Mouse (Mus musculus) layer of hippocampus, postnatal 36 days (tissue): ENCODE results near the gene Trim44. TPM values are rescaled to one million over a fixed set of nuclear protein-coding genes. Genes with fewer than 3 reads are reported as not detected.

Source experiments
- DNase-seq, 2 experiments: peaks; one replicate each; pipeline ENCODE4 v3.0.0; 2022
- total RNA-seq, 2 experiments: library from RNA; stranded (reverse); gene quantifications; 2 replicates each; pipeline ENCODE4 v1.2.3; 2021

Gene Trim44
- total RNA-seq, 2 experiments from 2014 or later = 169 to 173 TPM

GRCm38 (mm10) chr2:102364565-102365200 lies 42.9 kb downstream of the Trim44 start:
- DNase-seq = no peak

GRCm38 (mm10) chr2:102362896-102363530 lies 44.6 kb downstream of the Trim44 start:
- DNase-seq = no peak

GRCm38 (mm10) chr2:102362266-102362665 lies 45.4 kb downstream of the Trim44 start:
- DNase-seq = no peak

GRCm38 (mm10) chr2:102356879-102357695 lies 50.5 kb downstream of the Trim44 start:
- no peak for DNase-seq

- DNase-seq = no peak
These were observed 53.6 kb downstream of the Trim44 start for GRCm38 (mm10) chr2:102354076-102354475.

- DNase-seq = no peak
These were observed 66.2 kb downstream of the Trim44 start for GRCm38 (mm10) chr2:102341429-102341828.

GRCm38 (mm10) chr2:102336816-102337215 lies 70.8 kb downstream of the Trim44 start:
- no peak for DNase-seq

- DNase-seq = no peak
These were observed 75.7 kb downstream of the Trim44 start for GRCm38 (mm10) chr2:102331932-102332331.

GRCm38 (mm10) chr2:102331092-102331491 lies 76.5 kb downstream of the Trim44 start:
- DNase-seq = no peak

- DNase-seq = no peak
These were observed 81.7 kb downstream of the Trim44 start for GRCm38 (mm10) chr2:102325921-102326320.

GRCm38 (mm10) chr2:102324336-102324735 lies 83.3 kb downstream of the Trim44 start:
- DNase-seq = no peak

GRCm38 (mm10) chr2:102316540-102316939 lies 91.1 kb downstream of the Trim44 start:
- no peak for DNase-seq

GRCm38 (mm10) chr2:102315153-102315552 lies 92.5 kb downstream of the Trim44 start:
- no peak for DNase-seq

- no peak for DNase-seq
These were observed 93.0 kb downstream of the Trim44 start for GRCm38 (mm10) chr2:102314610-102315009.

GRCm38 (mm10) chr2:102314068-102314467 lies 93.6 kb downstream of the Trim44 start:
- DNase-seq = no peak

GRCm38 (mm10) chr2:102312903-102313302 lies 94.7 kb downstream of the Trim44 start:
- DNase-seq = no peak

- no peak for DNase-seq
These were observed 104.4 kb downstream of the Trim44 start for GRCm38 (mm10) chr2:102303274-102303673.

- DNase-seq = no peak
These were observed 105.1 kb downstream of the Trim44 start for GRCm38 (mm10) chr2:102302532-102302931.

- DNase-seq = no peak
These were observed 112.8 kb downstream of the Trim44 start for GRCm38 (mm10) chr2:102294827-102295270.

GRCm38 (mm10) chr2:102293181-102293580 lies 114.4 kb downstream of the Trim44 start:
- no peak for DNase-seq

GRCm38 (mm10) chr2:102292051-102292450 lies 115.6 kb downstream of the Trim44 start:
- DNase-seq = no peak

GRCm38 (mm10) chr2:102291533-102291932 lies 116.1 kb downstream of the Trim44 start:
- no peak for DNase-seq

- peak in 1 of 2 experiments; percentile 36 for DNase-seq
These were observed 117.6 kb downstream of the Trim44 start for GRCm38 (mm10) chr2:102290041-102290440.
